Mouse (Mus musculus) forebrain, postnatal 0 days (tissue): Measurements from ENCODE around the gene Fgf12. TPM values are rescaled to one million over a fixed set of nuclear protein-coding genes. Genes with fewer than 3 reads are reported as not detected.

Experiments
- ATAC-seq: fragments of 200-750 bp; cut with Nextera tagmentation; 2 replicates; pipeline ENCODE4 v1.8.0; 2017; ENCODE audit warnings: mild to moderate bottlenecking, moderate library complexity
- DNase-seq: peaks from one replicate; pipeline ENCODE4 v3.0.0-alpha.2; 2015
- H3K27ac ChIP-seq: fragments of 300-500 bp; sonication (generic); 2 replicates; pipeline ENCODE4 v1.5.1; 2014; ENCODE audit warnings: low read depth, mild to moderate bottlenecking, antibody characterized with exemption, low read length, moderate library complexity, mixed read lengths
- H3K27me3 ChIP-seq: fragments of 300-500 bp; sonication (generic); 2 replicates; pipeline ENCODE4 v1.6.1; 2014; ENCODE audit warnings: mild to moderate bottlenecking, low read length, mixed read lengths; ENCODE audit not compliant: insufficient read depth
- H3K36me3 ChIP-seq: fragments of 300-500 bp; sonication (generic); 2 replicates; pipeline ENCODE4 v1.6.1; 2014; ENCODE audit warnings: mild to moderate bottlenecking, moderate library complexity; ENCODE audit not compliant: insufficient read depth
- H3K4me1 ChIP-seq: fragments of 300-500 bp; sonication (generic); 2 replicates; pipeline ENCODE4 v1.6.1; 2014; ENCODE audit warnings: antibody characterized with exemption; ENCODE audit not compliant: insufficient read depth
- H3K4me2 ChIP-seq: fragments of 300-500 bp; sonication (generic); 2 replicates; pipeline ENCODE4 v1.6.1; 2014; ENCODE audit warnings: low read depth, mild to moderate bottlenecking, moderate library complexity
- H3K4me3 ChIP-seq: fragments of 300-500 bp; sonication (generic); 2 replicates; pipeline ENCODE4 v1.5.1; 2014; ENCODE audit warnings: low read depth, low read length, mixed read lengths
- H3K9ac ChIP-seq: fragments of 300-500 bp; sonication (generic); 2 replicates; pipeline ENCODE4 v1.6.1; 2014; ENCODE audit warnings: mild to moderate bottlenecking
- H3K9me3 ChIP-seq: fragments of 300-500 bp; sonication (generic); 2 replicates; pipeline ENCODE4 v1.6.1; 2016; ENCODE audit warnings: low read length
- CTCF ChIP-seq: sonication (generic); IDR thresholded peaks from 2 replicates; pipeline ENCODE4 v1.5.1; 2016; ENCODE audit warnings: antibody characterized with exemption, control low read depth, low read depth
- WGBS: fragments of 180-500 bp; shearing (Covaris S2); extraction: QIAGEN DNeasy Blood & Tissue Kit; methylation state at CpG from one replicate; pipeline ENCODE4 v1.1.7; 2014; 5-methylcytosine and 5-hydroxymethylcytosine counted together
- polyA plus RNA-seq: library from polyadenylated mRNA; unstranded; fragments of >200 nt; fragmentation: Nextera tagmentation; extraction: Ambion mirVana; gene quantifications from 2 replicates; pipeline ENCODE4 v1.2.1, GENCODE M21; 2015
- total RNA-seq: library from RNA; depleted of rRNA; stranded (reverse); fragments of >200 nt; gene quantifications from 2 replicates; pipeline ENCODE4 v1.2.3, GENCODE M21; 2014

Gene Fgf12
- total and polyA plus RNA-seq, 2 experiments from 2014 or later: 50.1 to 57.4 TPM

DNA sequence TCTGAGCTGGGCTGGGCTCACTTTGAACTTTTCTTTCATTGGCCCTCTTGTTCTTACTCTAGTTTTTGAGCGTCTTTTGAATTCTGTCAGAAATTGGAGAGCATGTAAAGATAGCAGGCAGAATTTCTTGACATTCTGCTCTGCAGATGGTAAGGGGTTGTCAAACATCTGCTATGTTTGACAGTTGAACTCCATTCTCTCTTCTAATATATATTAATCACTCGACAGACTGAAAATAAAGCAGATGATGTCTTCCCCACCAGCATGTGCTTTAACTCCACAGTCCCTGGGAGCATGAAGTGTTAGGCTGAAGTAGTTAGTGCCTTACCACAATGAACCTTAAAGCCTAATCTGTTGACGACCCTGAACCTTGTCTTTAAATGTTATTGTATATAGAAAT is 267.9 kb downstream of the Fgf12 start:
- no peaks in the 10 kb centered on the region for H3K9me3 ChIP-seq
- H3K9ac ChIP-seq: no peak overlapping the region
- DNase-seq: peak; percentile 27
- no peaks in the 10 kb centered on the region for H3K36me3 ChIP-seq
- no peaks in the 10 kb centered on the region for H3K27me3 ChIP-seq
- ATAC-seq: peak; percentile 76; the same call in 1 of the 2 replicates
- WGBS: 56% methylated on average over 3 of the region's 3 CpGs
- no peak overlapping the region for H3K4me2 ChIP-seq
- no peak for TF ChIP-seq CTCF
- H3K27ac ChIP-seq: no peak overlapping the region
- H3K4me3 ChIP-seq: no peak overlapping the region
- H3K4me1 ChIP-seq: no peaks in the 10 kb centered on the region

DNA sequence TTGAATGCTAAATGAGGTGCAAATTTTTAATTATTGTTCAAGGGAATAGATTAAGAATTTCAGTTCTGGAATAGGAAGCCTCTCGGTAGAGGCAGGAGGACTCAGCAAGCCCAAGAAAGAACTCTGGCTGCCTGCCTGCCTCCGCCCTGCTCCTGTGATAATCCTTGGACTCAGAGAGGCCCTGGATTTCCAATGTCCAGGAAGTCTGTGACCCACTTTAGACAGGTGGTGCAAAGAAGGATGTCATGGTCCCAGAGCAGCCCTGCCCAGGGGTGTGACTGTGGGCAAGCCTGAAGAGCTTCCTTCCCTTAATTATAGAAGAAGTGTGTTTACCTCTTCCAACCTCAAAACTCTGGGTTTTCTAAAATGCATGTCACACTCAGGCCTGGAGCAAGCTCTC is 273.8 kb downstream of the Fgf12 start:
- H3K36me3 ChIP-seq: no peaks in the 10 kb centered on the region
- H3K9ac ChIP-seq: no peak overlapping the region
- no peaks in the 10 kb centered on the region for H3K4me1 ChIP-seq
- no peak overlapping the region for H3K4me2 ChIP-seq
- H3K27ac ChIP-seq: no peak overlapping the region
- no peak overlapping the region for H3K4me3 ChIP-seq
- H3K9me3 ChIP-seq: no peaks in the 10 kb centered on the region
- no peak for DNase-seq
- no peak for ATAC-seq
- WGBS: 91% methylated on average over 2 of the region's 2 CpGs
- TF ChIP-seq CTCF: no peak
- no peaks in the 10 kb centered on the region for H3K27me3 ChIP-seq

DNA sequence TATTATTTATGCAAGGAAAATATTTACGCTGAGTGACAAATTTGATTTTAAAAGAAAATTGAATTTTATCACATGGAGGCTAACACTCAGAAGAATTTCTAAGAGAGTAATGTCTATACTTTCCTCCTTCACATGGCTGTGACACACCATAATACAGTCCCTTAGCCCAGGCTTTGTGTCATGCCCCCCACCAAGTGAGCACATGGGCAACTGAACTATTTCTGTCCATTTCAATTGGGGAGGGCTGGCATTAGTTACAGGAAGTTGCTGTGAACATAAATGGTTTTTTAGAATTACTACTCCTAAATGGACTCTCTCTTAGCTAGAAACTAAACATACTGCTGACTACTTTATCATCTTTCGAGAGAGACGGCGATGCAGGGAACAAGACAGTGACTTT is 276.2 kb downstream of the Fgf12 start:
- ATAC-seq (no peak), DNase-seq (no peak)
- Histone ChIP-seq H3K4me2 (no peak overlapping the region), H3K9me3 (no peaks in the 10 kb centered on the region), H3K36me3 (no peaks in the 10 kb centered on the region), H3K4me1 (no peaks in the 10 kb centered on the region), H3K27me3 (no peaks in the 10 kb centered on the region), H3K27ac (no peak overlapping the region), H3K4me3 (no peak overlapping the region), H3K9ac (no peak overlapping the region)
- no peak for TF ChIP-seq CTCF
- WGBS: 97% methylated on average over 4 of the region's 4 CpGs

DNA sequence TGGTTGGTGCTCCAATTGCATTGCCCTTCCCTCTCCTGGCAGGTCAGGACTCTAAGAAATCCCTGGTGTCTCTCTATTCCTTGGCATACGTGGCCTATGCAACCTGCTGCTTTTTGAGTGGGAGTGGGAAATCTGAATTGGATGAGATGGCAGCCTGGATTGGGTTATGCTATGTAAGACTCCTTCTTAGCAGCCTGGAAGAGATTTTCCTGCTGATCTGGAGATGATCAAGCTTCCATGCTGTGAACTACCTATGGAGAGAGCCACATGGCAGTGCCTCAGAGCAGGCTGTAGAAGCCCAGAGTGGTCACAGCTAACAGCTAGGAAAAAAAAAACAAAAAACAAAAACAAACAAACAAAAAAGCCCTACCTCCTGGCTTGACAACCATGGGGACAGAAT is 277.3 kb downstream of the Fgf12 start:
- no peaks in the 10 kb centered on the region for H3K9me3 ChIP-seq
- H3K4me2 ChIP-seq: no peak overlapping the region
- no peak overlapping the region for H3K27ac ChIP-seq
- H3K27me3 ChIP-seq: no peaks in the 10 kb centered on the region
- 70% methylated on average over 1 of the region's 1 CpGs for WGBS
- no peaks in the 10 kb centered on the region for H3K36me3 ChIP-seq
- H3K4me3 ChIP-seq: no peak overlapping the region
- no peaks in the 10 kb centered on the region for H3K4me1 ChIP-seq
- ATAC-seq (no peak), DNase-seq (no peak)
- H3K9ac ChIP-seq: no peak overlapping the region
- TF ChIP-seq CTCF: no peak

DNA sequence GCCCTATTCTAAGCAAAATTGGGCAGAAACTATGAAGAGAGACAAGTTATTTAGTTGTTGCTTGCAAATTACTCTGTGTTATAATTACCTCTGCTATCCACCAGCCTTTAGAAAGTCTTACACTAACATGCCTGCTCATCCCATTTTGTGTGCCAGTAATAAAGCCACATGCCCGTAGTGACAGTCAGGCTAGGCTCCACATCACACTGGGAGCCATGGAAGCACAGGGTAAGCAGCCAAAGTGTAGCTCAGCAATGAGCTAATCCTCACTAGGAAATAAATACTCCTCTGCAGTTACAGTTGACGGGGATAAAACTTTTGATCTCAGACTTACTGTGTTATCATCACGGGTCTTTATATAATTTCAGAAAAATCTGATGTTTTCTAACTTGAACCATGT is 298.0 kb downstream of the Fgf12 start:
- no peak overlapping the region for H3K4me3 ChIP-seq
- no peak overlapping the region for H3K9ac ChIP-seq
- DNase-seq (no peak), ATAC-seq (no peak)
- no peaks in the 10 kb centered on the region for H3K4me1 ChIP-seq
- H3K27ac ChIP-seq: no peak overlapping the region
- TF ChIP-seq CTCF: no peak
- H3K27me3 ChIP-seq: no peaks in the 10 kb centered on the region
- H3K36me3 ChIP-seq: no peaks in the 10 kb centered on the region
- no peak overlapping the region for H3K4me2 ChIP-seq
- 72% methylated on average over 3 of the region's 3 CpGs for WGBS
- no peaks in the 10 kb centered on the region for H3K9me3 ChIP-seq

DNA sequence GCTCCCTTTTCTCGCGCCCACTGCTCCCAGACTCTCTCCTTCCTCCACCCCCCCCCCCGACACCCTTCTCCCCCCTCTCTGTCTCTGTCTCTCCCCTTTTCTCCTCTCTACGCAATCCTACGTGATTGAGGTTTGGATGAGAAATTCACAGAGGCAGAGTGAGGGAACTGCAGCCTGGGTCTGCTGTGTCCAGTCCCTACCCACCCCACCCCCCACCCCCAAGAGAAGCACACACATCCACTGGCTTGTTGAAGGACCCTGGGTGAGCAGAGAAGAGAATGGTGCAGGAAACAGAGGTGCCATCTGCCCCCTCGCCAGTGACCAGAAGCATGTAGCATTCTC is 305.8 kb downstream of the Fgf12 start:
- H3K27me3 ChIP-seq: no peaks in the 10 kb centered on the region
- TF ChIP-seq CTCF: no peak
- peak overlapping the region; percentile 89 for H3K27ac ChIP-seq
- H3K4me1 ChIP-seq: 0 out of 2 replicates have a peak, but pooled peaks cover 3% of the 10 kb centered on the region
- no peaks in the 10 kb centered on the region for H3K9me3 ChIP-seq
- peak overlapping the region; percentile 79 for H3K4me3 ChIP-seq
- H3K9ac ChIP-seq: peak overlapping the region; percentile 74
- under 1% methylated on average over 5 of the region's 6 CpGs for WGBS
- ATAC-seq: peak; percentile 80
- no peaks in the 10 kb centered on the region for H3K36me3 ChIP-seq
- no peak for DNase-seq
- peak overlapping the region; percentile 96 for H3K4me2 ChIP-seq

DNA sequence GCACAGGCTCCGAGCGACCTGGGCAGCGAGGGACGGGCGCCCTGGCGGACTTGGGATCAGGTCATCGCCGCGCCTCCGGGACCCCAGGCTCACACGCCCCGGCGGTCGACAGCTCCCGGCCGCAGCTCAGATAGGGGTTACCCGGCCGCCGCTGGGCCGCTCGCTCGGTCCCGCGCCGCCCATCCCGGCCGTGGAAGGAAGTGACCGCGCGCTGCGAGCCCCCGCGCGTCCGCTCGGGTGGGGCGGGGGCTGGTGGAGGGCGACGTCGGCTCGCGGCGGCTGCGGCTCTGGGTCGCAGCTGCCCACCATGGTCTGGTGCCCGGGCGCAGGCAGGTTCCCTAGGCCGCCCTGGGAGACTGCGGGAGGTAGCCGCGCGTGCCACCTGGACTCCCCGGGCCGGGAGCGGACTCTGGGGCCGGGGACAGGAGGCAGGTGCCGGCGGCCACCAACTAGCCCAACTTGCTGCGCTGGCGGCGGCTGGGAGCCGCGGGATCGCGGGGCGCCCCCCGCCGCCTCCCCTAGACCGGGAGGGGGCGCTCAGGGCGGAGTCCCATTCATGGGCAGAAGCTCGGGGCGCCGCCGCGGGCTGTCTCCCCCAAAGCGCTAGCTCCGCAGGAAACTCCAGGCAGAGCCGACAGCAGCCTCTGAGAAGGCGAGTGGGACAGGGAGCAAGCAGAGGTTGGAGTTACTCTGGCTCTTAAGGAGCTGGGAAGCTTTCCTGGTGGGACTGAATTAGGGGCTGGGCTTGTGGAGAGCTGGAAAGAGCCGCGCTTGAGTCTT is 306.3 kb downstream of the Fgf12 start:
- peak; percentile 49 for TF ChIP-seq CTCF
- H3K4me2 ChIP-seq: peak overlapping the region; percentile 96
- ATAC-seq (peak; percentile 74), DNase-seq (peak; percentile 78)
- peak overlapping the region; percentile 74 for H3K9ac ChIP-seq
- peak overlapping the region; percentile 89 for H3K27ac ChIP-seq
- peak overlapping the region; percentile 79 for H3K4me3 ChIP-seq
- no peaks in the 10 kb centered on the region for H3K36me3 ChIP-seq
- 2% methylated on average over 81 of the region's 82 CpGs for WGBS
- no peaks in the 10 kb centered on the region for H3K9me3 ChIP-seq
- H3K27me3 ChIP-seq: no peaks in the 10 kb centered on the region
- 0 out of 2 replicates have a peak, but pooled peaks cover 3% of the 10 kb centered on the region for H3K4me1 ChIP-seq
